Mouse (Mus musculus) layer of hippocampus, adult 2 months (tissue): ENCODE measurements around the gene Kmo. TPM values are rescaled to one million over a fixed set of nuclear protein-coding genes. Genes with fewer than 3 reads are reported as not detected.
A peak's percentile ranks its signal among the peaks of the same experiment; 100 is the strongest.

Experiments
- DNase-seq, 2 experiments: peaks; one replicate each; pipeline ENCODE4 v3.0.0; 2022; ENCODE audit warnings: low spot score in 2 of 2
- H3K27ac ChIP-seq: fragments of 200-600 bp; 2 replicates; pipeline ENCODE4 v1.8.1; 2022
- H3K4me3 ChIP-seq: fragments of 200-600 bp; 2 replicates; pipeline ENCODE4 v1.8.1; 2022; ENCODE audit warnings: mild to moderate bottlenecking
- CTCF ChIP-seq: fragments of 200-600 bp; conservative IDR thresholded peaks from 2 replicates; pipeline ENCODE4 v1.8.1; 2022; ENCODE audit warnings: antibody characterized with exemption, mild to moderate bottlenecking, moderate library complexity
- total RNA-seq, 2 experiments: library from RNA; stranded (reverse); gene quantifications; 2 replicates each; pipeline ENCODE4 v1.2.3; 2021

Gene Kmo
- total RNA-seq, 2 experiments from 2014 or later, result 0.15 TPM; not detected in 1

GRCm38 (mm10) chr1:175692246-175692996, 72.2 kb downstream of the Kmo start, which contains the start of the genes Opn3 and Chml:
Opn3 (minus strand) TSS chr1:175692776.
Chml (minus strand) TSS chr1:175692901.
- Histone ChIP-seq H3K4me3 (peak within 1 kb of the TSS; percentile 66), H3K27ac (peak within 1 kb of the TSS; percentile 86)
- DNase-seq, result peak; percentile 94 to 97
- no peak for TF ChIP-seq CTCF

GRCm38 (mm10) chr1:175692997-175693361, 72.8 kb downstream of the Kmo start:
- peak overlapping the region; percentile 66 for H3K4me3 ChIP-seq
- no peak for DNase-seq
- TF ChIP-seq CTCF, result no peak
- no peak overlapping the region for H3K27ac ChIP-seq

- H3K4me3 ChIP-seq, result peak overlapping the region; percentile 66
- no peak overlapping the region for H3K27ac ChIP-seq
- no peak for DNase-seq
- TF ChIP-seq CTCF, result no peak
Observed at GRCm38 (mm10) chr1:175693429-175693960, 73.3 kb downstream of the Kmo start.

GRCm38 (mm10) chr1:175698293-175698692, 78.1 kb downstream of the Kmo start, which contains the start of gene Wdr64:
Wdr64 (plus strand) TSS chr1:175698593.
- no peak within 1 kb of the TSS for H3K4me3 ChIP-seq
- H3K27ac ChIP-seq, result no peak within 1 kb of the TSS
- DNase-seq, result no peak
- TF ChIP-seq CTCF, result no peak

GRCm38 (mm10) chr1:175699375-175699774, 79.2 kb downstream of the Kmo start:
- TF ChIP-seq CTCF, result no peak

GRCm38 (mm10) chr1:175699796-175700195, 79.6 kb downstream of the Kmo start:
- Histone ChIP-seq H3K27ac (no peak overlapping the region), H3K4me3 (no peak overlapping the region)
- DNase-seq, result no peak
- TF ChIP-seq CTCF, result no peak

More at GRCm38 (mm10) chr1:175699375-175699774, 79.2 kb downstream of the Kmo start:
- Histone ChIP-seq H3K4me3 (no peak overlapping the region), H3K27ac (no peak overlapping the region)
- no peak for DNase-seq

GRCm38 (mm10) chr1:175701145-175701544, 81.0 kb downstream of the Kmo start:
- Histone ChIP-seq H3K4me3 (no peak overlapping the region), H3K27ac (no peak overlapping the region)
- no peak for DNase-seq
- no peak for TF ChIP-seq CTCF

GRCm38 (mm10) chr1:175707599-175707998, 87.4 kb downstream of the Kmo start:
- DNase-seq, result no peak
- H3K4me3 ChIP-seq, result no peak overlapping the region
- H3K27ac ChIP-seq, result no peak overlapping the region
- no peak for TF ChIP-seq CTCF

GRCm38 (mm10) chr1:175708013-175708412, 87.8 kb downstream of the Kmo start:
- TF ChIP-seq CTCF, result no peak
- H3K4me3 ChIP-seq, result no peak overlapping the region
- H3K27ac ChIP-seq, result no peak overlapping the region
- DNase-seq, result no peak

Other genes with a start within 250 kb of the Kmo start
- gene Rgs7, start 127.9 kb upstream of the Kmo start, total RNA-seq, result 10 to 100 TPM; 81.1 to 81.6 TPM
- gene Fh1, start 5.3 kb downstream of the Kmo start, total RNA-seq, result 10 to 100 TPM; 73.2 to 73.6 TPM
- 1 to 10 TPM; 1.0 to 1.7 TPM for gene Opn3, start 72.4 kb downstream of the Kmo start, total RNA-seq
- 1 to 10 TPM; 4.3 TPM for gene Chml, start 72.5 kb downstream of the Kmo start, total RNA-seq
- gene Wdr64, start 78.2 kb downstream of the Kmo start, total RNA-seq, result not detected